Mouse (Mus musculus) gastrocnemius, postnatal 36 days (tissue): ENCODE data around the gene Tm7sf2. TPM values are rescaled to one million over a fixed set of nuclear protein-coding genes. Genes with fewer than 3 reads are reported as not detected.
"Not testable (repeated sequence)": the region's sequence is repeated elsewhere in the genome, so short reads cannot be mapped to it uniquely, and the experiment has no call there.

Experiments used
- DNase-seq, 2 experiments: peaks; one replicate each; pipeline ENCODE4 v3.0.0; 2022
- intact Hi-C: fragments of 180-260 bp; cut with DNase I; formaldehyde crosslinking; loops from one replicate; pipeline ENCODE4 v1.15.1; 2025
- total RNA-seq, 2 experiments: library from RNA; stranded (reverse); gene quantifications; 2 replicates each; pipeline ENCODE4 v1.2.3; 2021

The Tm7sf2 gene
- total RNA-seq, 2 experiments from 2014 or later = 4.9 to 5.1 TPM

- DNase-seq = peak; percentile 82 to 85
- intact Hi-C loops = no loop called here
Measured at GRCm38 (mm10) chr19:6046294-6047153, 21.6 kb downstream of the Tm7sf2 start, which contains the start of gene Syvn1. TSS of gene Syvn1 (plus strand) at chr19:6046576.

- intact Hi-C loops = no loop called here
Measured at GRCm38 (mm10) chr19:6045366-6046293, 22.5 kb downstream of the Tm7sf2 start.

GRCm38 (mm10) chr19:6044102-6044501, 24.1 kb downstream of the Tm7sf2 start:
- DNase-seq, intact Hi-C loops: not testable (repeated sequence)

More at GRCm38 (mm10) chr19:6045366-6046293, 22.5 kb downstream of the Tm7sf2 start:
- DNase-seq = no peak

GRCm38 (mm10) chr19:6042293-6042692, 25.9 kb downstream of the Tm7sf2 start:
- no peak for DNase-seq
- intact Hi-C loops = no loop called here

GRCm38 (mm10) chr19:6040002-6040401, 28.2 kb downstream of the Tm7sf2 start:
- intact Hi-C loops = no loop called here

GRCm38 (mm10) chr19:6038326-6038725, 29.8 kb downstream of the Tm7sf2 start:
- intact Hi-C loops = no loop called here
- DNase-seq = no peak

More at GRCm38 (mm10) chr19:6040002-6040401, 28.2 kb downstream of the Tm7sf2 start:
- no peak for DNase-seq

- DNase-seq = no peak
- intact Hi-C loops = no loop called here
Measured at GRCm38 (mm10) chr19:6037695-6038094, 30.5 kb downstream of the Tm7sf2 start.

- no peak for DNase-seq
- intact Hi-C loops = no loop called here
Measured at GRCm38 (mm10) chr19:6035966-6036585, 32.1 kb downstream of the Tm7sf2 start.

GRCm38 (mm10) chr19:6030520-6031280, 37.5 kb downstream of the Tm7sf2 start:
- intact Hi-C loops = no loop called here
- DNase-seq = no peak

GRCm38 (mm10) chr19:6029426-6029825, 38.7 kb downstream of the Tm7sf2 start:
- intact Hi-C loops = no loop called here

GRCm38 (mm10) chr19:6028991-6029390, 39.2 kb downstream of the Tm7sf2 start:
- intact Hi-C loops = no loop called here
- DNase-seq = no peak

More at GRCm38 (mm10) chr19:6029426-6029825, 38.7 kb downstream of the Tm7sf2 start:
- DNase-seq = no peak

GRCm38 (mm10) chr19:6023930-6024329, 44.2 kb downstream of the Tm7sf2 start:
- no peak for DNase-seq
- intact Hi-C loops = no loop called here

GRCm38 (mm10) chr19:6023059-6023458, 45.1 kb downstream of the Tm7sf2 start:
- intact Hi-C loops = no loop called here
- no peak for DNase-seq

GRCm38 (mm10) chr19:6020276-6020675, 47.9 kb downstream of the Tm7sf2 start:
- intact Hi-C loops = no loop called here

GRCm38 (mm10) chr19:6018142-6019089, 49.8 kb downstream of the Tm7sf2 start:
- peak; percentile 86 to 91 for DNase-seq
- intact Hi-C loops = loop anchor here (1.0 to 5.0 kb wide), 2 partner anchors 52 to 96 kb away; partner anchors contain the start of gene Cdc42ep2

More at GRCm38 (mm10) chr19:6020276-6020675, 47.9 kb downstream of the Tm7sf2 start:
- no peak for DNase-seq

- no peak for DNase-seq
- intact Hi-C loops = loop anchor here (5.0 kb wide), 1 partner anchor 94 kb away; the partner anchor contains the start of gene Cdc42ep2
Measured at GRCm38 (mm10) chr19:6016532-6016931, 51.6 kb downstream of the Tm7sf2 start.

GRCm38 (mm10) chr19:6015511-6016315, 52.5 kb downstream of the Tm7sf2 start, which contains the start of gene Capn1:
TSS of gene Capn1 (minus strand) at chr19:6015897.
- DNase-seq = peak; percentile 76 to 80
- intact Hi-C loops = loop anchor here (5.0 kb wide), 1 partner anchor 93 kb away; the partner anchor contains the start of gene Cdc42ep2
